Mouse (Mus musculus) intestine, embryonic 14.5 days (tissue): ENCODE measurements around the gene Anxa10. TPM values are rescaled to one million over a fixed set of nuclear protein-coding genes. Genes with fewer than 3 reads are reported as not detected.

ENCODE experiments used
- ATAC-seq: fragments of 200-750 bp; cut with Nextera tagmentation; replicated peaks from 2 replicates; pipeline ENCODE4 v1.8.0; 2017; ENCODE audit warnings: low read depth, moderate number of reproducible peaks, moderate TSS enrichment, moderate library complexity; ENCODE audit not compliant: low FRiP score, low TSS enrichment
- DNase-seq: peaks from one replicate; pipeline ENCODE4 v3.0.0-alpha.2; 2018; ENCODE audit warnings: low spot score
- H3K27ac ChIP-seq: fragments of 300-500 bp; sonication (generic); 2 replicates; pipeline ENCODE4 v1.5.1; 2014; ENCODE audit warnings: low read depth, mild to moderate bottlenecking, control low read depth
- H3K27me3 ChIP-seq: fragments of 300-500 bp; sonication (generic); replicated peaks from 2 replicates; pipeline ENCODE4 v1.6.1; 2014; ENCODE audit warnings: low read length, control low read depth; ENCODE audit not compliant: control insufficient read depth, insufficient read depth
- H3K36me3 ChIP-seq: fragments of 300-500 bp; sonication (generic); 2 replicates; pipeline ENCODE4 v1.6.1; 2014; ENCODE audit warnings: low read length, control low read depth; ENCODE audit not compliant: control insufficient read depth, insufficient read depth
- H3K4me1 ChIP-seq: fragments of 300-500 bp; sonication (generic); replicated peaks from 2 replicates; pipeline ENCODE4 v1.6.1; 2014; ENCODE audit warnings: low read length, control low read depth, mixed read lengths; ENCODE audit not compliant: control insufficient read depth, insufficient read depth
- H3K4me2 ChIP-seq: fragments of 300-500 bp; sonication (generic); 2 replicates; pipeline ENCODE4 v1.6.1; 2014; ENCODE audit warnings: low read length
- H3K4me3 ChIP-seq: fragments of 300-500 bp; sonication (generic); 2 replicates; pipeline ENCODE4 v1.5.1; 2014; ENCODE audit warnings: low read depth, low read length, control low read depth, mixed read lengths
- H3K9ac ChIP-seq: fragments of 300-500 bp; sonication (generic); 2 replicates; pipeline ENCODE4 v1.6.1; 2014; ENCODE audit warnings: mild to moderate bottlenecking, low read length
- H3K9me3 ChIP-seq: fragments of 300-500 bp; sonication (generic); 2 replicates; pipeline ENCODE4 v1.6.1; 2016; ENCODE audit warnings: low read length, control low read depth; ENCODE audit not compliant: control insufficient read depth
- WGBS: fragments of 180-500 bp; shearing (Covaris S2); extraction: QIAGEN DNeasy Blood & Tissue Kit; methylation state at CpG from one replicate; pipeline ENCODE4 v1.1.7; 2014; 5-methylcytosine and 5-hydroxymethylcytosine counted together
- polyA plus RNA-seq: library from polyadenylated mRNA; unstranded; fragments of >200 nt; fragmentation: Nextera tagmentation; extraction: Ambion mirVana; gene quantifications from 2 replicates; pipeline ENCODE4 v1.2.1, GENCODE M21; 2014

Gene Anxa10
- polyA plus RNA-seq, 1 experiment from 2014 or later: 0.51 TPM

DNA sequence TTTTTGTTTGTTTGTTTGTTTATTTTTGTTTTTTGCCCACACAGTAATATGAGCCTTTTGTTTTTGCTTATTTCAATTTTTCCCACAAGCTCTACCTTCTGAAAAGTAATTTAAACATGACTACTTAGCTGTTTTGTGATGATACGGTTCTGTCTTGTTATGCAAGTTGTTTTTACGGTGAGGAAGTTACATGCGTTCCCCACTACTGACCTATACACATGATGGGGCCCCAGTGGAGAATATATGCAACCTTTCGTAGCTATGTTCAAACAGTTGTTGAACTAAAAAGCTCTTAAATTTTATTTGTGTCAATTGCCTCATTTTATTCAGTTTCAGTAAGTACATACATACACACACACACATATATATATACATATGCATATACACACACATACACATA lies 108.4 kb downstream of the Anxa10 start:
- Histone ChIP-seq H3K9ac (no peak overlapping the region), H3K4me1 (no peaks in the 10 kb centered on the region), H3K4me3 (no peak overlapping the region), H3K9me3 (no peaks in the 10 kb centered on the region), H3K4me2 (no peak overlapping the region), H3K36me3 (no peaks in the 10 kb centered on the region), H3K27me3 (no peaks in the 10 kb centered on the region), H3K27ac (no peak overlapping the region)
- ATAC-seq (no peak), DNase-seq (no peak)
- WGBS: 88% methylated on average over 4 of the region's 4 CpGs

DNA sequence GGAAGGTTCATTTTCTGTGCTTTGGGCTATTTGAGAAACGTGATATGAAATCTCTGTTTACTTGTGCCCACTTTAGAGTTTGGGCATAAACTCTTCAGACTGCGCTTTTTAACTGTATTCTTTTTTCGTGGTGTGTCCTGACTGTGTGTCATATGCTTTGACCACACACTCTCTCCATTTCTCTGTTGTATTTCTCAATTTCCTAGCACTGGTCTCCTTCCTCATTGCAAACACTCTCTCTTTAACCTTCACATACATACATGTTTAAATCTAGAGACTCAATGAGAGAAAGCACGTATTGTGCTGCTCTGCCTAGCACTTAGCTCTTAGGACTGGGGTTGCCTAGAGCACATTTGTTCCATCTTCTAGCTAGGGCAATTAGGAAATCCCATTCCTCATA lies 108.8 kb downstream of the Anxa10 start:
- no peak overlapping the region for H3K9ac ChIP-seq
- no peaks in the 10 kb centered on the region for H3K27me3 ChIP-seq
- no peak overlapping the region for H3K4me2 ChIP-seq
- no peaks in the 10 kb centered on the region for H3K36me3 ChIP-seq
- ATAC-seq (no peak), DNase-seq (no peak)
- 89% methylated on average over 4 of the region's 4 CpGs for WGBS
- H3K4me1 ChIP-seq: no peaks in the 10 kb centered on the region
- H3K9me3 ChIP-seq: no peaks in the 10 kb centered on the region
- H3K27ac ChIP-seq: no peak overlapping the region
- no peak overlapping the region for H3K4me3 ChIP-seq

Other genes starting within 250 kb of the Anxa10 start
- 66.4 and 72.9 TPM in 2 replicates for gene Palld, start 220.5 kb downstream of the Anxa10 start, polyA plus RNA-seq
- gene Ddx60, start 195.1 kb downstream of the Anxa10 start, polyA plus RNA-seq: 0.46 and 0.97 TPM in 2 replicates